Mouse (Mus musculus) urinary bladder, postnatal 14 days (tissue): ENCODE results near the gene Ush2a.

Source experiments
- DNase-seq: peaks from one replicate; pipeline ENCODE4 v3.0.0; 2021; ENCODE audit warnings: low spot score

Ush2a gene

DNA sequence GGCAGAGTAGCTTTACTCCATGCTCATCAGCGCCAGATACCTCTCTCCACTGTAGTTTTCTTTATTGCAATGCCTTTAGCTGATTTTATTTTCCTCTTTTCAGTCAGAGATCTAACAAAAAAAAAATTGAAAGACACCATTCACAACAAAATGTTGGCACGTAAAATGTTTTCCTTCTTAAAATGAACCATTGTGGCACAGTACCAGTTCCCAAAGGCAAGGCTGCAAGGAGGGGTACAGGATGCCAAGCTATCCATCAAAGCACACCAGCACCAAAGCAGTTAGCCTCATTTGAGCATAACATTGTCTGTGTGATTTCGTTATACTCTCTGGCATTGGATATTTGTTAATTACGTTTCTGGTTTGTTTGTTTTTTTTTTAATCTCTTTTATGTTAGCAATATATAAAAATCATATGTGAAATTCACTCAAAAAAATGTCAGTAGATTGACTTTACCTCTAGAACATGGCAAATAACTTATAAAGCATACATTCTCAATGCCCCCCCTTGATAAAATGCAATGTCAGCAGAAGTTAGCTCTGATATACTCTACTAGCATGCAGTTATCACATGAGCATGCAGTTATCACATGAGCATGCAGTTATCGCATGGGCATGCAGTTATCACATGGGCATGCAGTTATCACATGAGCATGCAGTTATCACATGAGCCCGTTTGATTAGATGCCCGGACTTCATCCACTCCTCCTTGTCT, 510.9 kb downstream of the Ush2a start:
- no peak for DNase-seq

DNA sequence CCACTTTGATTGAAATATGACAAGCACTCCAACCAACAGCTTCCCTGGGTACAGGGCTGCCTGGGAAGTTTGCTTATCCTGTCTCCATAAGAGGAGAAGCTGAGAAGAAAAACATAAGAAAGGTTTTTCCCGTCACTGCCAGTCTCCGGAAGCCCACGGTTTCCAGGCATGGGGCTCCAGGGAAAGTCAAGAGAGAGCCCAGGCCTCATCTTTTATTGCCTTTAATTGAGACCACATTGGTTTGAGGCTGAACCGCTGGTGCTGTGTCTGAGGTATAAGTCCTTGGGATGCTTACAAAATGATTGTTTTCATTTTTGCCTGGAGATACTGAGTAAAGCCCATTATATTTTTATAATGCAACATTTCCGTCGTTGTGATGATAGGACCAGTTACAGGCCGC, 511.8 kb downstream of the Ush2a start:
- no peak for DNase-seq

DNA sequence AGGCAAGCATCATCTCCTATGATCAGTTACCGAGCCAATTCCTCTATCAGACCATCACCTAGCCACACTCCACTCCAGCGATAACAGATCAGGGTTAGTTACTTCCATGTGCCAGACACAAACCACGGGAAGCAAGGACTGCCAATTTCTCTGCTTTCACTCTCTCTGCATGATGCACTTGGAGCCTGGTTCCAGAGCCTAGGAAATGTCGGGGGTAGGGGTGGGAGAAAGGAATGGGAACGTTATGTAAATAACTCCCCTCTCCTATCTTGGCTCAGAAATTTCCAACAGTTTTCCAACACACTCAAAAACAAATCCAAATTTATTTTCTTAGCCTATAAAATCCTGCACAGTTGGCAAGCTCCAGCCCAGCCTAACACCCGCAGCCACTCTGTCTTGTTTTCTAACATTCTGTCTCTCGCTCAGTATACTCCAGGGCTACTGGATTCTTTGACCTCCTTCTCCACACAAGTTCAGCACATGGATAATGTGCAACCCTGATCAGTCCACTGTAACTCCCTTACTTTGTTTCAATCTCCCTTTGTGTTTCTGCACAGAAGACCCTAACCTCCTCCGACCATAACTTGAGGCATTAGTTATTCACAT, 515.8 kb downstream of the Ush2a start:
- DNase-seq: no peak

DNA sequence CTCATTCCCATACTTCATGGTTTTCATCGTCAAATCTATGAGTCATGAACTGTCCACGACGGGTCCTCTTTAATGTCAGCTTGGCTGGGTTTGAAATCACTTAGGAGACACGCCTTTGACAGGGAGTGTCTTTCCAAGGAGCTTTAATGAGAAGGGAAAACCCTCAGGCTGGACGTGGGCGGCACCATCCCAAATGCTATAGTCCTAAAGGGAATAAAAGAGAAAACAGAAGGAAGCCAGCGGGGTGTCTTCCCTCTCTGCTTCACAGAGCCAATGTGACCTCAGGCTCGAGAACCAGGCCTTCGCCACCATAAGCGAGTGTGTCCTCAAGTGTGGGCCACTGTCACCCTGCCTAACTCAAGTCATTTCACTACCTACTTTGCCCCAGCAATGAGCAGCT, 523.2 kb downstream of the Ush2a start:
- DNase-seq: no peak

DNA sequence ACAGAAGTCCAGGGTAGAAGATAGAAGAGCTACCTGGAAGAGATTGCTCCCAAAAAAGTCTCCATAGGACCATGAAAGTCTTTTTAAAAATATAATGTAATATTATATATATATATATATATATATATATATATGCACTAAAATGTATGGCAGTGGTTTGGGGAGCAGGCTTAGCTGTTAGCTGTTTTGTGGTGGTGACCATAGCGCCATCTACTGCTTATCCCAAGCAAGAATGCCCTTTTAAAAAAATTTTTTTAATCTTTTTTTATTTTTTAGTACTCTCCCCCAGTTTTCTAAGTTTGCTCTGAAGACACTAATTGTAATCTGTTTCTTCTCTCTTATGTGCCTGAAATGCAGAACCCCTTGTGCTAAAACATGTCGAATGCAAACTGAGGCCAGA, 543.2 kb downstream of the Ush2a start:
- DNase-seq: no peak

DNA sequence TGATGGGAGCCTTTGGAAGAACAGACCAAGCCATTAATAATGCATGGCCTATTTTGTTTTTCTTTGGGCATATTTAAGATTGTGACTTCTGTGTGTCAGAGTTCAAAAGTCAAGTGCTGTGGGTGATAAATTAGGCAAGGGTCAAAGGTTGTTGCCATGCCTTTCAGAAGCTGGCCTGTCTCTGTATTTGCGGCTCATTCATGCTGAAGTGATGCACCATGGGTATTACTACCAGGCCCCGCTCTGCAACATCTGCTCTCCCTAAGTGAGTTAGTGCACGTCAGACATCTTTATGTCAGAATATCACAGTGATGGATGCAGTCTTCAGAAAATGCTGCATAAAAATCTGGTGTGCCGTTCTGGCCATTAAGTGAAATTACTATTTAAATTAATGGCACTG, 544.0 kb downstream of the Ush2a start:
- no peak for DNase-seq

DNA sequence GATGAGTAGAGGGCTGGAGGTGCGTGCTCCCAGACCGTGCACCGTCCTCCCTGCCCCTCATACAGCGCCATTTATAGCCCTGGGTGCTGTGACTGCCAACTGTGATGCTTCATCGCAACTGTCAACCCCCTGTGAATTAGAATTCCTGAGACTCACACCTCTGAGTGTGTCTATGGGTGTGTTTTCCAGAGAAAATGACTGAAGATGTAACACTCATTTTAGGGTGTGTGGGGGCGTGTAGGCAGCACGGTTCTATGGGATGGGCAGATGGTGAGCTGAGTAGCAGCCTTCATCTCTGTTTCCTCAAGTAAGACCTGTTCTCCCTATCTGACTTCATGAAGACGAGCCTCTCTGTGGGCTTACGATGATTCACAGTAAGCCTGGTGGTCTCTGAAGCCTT, 548.8 kb downstream of the Ush2a start:
- no peak for DNase-seq

DNA sequence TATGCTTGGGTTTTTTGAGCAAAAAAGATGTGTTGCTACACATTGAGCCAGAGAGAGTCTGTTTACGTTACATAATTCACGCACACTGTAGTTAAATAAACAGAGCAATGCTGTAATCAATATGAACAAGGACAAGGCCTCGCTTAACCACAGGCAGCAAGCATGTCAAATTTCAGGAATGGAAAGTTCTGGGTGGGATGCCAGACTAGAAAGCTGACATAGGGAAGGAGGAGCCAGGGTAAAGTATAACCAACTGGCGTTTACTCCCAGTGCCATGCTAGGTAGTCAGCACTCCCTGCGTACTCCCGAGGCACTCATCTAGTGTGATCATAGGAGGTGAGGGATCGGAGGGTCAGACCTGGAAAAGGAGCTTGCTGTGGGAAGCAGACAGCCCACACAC, 553.2 kb downstream of the Ush2a start:
- DNase-seq: no peak

DNA sequence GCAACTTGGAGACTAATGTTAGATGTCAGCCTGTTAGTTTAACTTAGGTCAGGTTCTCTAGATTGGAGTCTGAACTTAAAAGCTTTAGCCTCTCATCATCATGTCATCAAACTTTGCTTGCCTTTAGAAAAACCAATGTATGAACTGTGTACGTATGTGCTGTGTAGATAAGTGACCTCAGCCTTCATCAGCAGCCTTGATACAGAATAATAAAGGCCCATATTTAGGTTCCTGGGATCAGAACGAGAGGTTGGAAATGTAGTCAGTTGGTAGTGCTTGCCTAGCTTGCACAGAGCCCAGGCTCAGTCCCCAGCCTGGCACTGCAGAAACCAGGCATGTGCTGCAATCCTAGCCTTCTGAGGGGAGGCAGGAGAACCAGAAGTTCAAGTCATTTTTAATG, 562.4 kb downstream of the Ush2a start:
- DNase-seq: no peak

DNA sequence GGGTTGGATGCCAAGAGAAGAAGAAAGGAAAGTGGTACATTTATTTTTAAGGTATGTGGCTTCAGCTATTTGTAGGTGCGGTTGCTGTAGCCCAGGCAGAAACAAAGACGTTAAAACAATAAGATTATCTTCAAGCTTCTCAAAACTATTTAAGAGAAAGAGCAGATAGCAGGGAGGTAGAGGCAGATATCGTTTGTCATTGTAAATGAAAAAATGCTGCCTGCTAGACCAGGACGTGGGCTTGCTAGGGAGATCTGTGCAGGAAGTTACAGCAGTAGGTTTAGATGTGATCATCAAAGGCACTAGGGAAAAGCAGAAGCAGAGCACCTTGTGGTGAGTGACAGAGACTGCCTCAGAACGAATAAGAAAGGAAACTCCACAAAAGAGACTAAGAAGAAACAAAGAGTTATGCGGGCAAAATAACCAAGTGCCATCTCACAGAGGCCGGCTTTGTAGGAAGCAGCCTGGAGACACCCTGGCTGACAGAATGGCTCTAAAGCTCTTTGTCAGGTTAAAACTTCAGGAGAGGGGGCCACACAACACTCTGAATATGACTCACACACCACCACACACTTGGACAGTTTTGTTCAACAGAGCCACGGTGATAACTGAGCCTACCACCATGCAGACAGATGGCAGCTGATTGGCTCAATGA, 563.2 kb downstream of the Ush2a start:
- no peak for DNase-seq

DNA sequence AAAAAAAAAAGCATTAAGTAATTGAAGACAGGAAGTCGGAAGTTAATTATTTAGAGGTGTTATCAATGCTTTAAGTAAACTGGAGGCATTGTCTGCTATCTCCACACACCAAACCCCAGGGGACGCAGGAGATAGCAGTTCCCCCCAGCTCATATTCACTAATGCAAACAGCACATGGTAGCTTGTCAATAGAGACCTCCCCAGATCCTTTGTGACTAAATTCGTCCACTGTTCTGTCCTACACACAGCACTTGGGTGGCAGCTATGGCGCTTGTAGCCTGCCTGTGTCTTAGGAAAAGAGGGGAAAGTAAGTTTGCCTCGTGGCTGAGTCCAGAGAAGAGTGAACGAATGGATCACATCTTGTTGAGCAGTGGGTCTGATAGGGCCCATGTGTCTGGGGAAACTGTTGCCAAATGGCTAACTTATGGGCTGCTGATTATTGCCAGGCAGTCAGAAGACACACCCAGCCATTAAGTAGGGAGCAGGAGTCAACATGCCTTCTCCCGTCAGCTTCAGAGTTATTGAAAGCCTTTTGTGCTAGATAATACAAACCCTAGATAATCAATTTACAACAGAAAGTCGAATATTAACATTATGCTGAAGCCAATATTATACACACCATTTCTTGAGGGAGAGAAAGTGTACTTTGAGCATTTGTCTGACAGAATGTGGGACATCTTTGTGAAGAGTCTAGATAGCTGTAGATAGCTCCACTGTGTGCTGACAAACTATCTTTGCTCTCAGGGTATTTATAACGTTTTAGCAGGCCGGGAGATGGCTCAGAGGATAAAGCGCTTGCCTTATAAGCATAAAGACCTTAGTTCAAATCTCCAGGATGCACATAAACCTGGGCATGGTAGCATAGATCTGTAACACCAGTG, 568.9 kb downstream of the Ush2a start:
- DNase-seq: no peak

DNA sequence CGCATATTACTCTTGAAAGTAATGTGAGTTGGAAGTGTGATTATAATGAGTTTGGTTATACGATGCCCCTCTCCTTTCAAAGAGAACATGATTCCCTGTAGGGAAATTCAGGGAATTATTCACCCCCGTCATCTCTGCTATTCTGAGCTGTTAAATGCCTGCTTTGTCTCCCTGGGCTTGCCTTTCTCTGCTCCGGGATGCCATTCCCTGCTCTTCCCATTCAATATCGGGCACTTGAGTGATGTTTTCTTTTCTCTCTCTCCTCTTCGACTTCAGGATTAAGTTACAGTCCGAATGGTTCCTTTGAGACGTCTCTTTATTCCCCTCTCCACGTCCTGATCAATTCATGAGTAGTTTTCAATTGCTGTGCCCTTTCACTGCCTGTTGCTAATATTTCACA, 572.1 kb downstream of the Ush2a start:
- no peak for DNase-seq

DNA sequence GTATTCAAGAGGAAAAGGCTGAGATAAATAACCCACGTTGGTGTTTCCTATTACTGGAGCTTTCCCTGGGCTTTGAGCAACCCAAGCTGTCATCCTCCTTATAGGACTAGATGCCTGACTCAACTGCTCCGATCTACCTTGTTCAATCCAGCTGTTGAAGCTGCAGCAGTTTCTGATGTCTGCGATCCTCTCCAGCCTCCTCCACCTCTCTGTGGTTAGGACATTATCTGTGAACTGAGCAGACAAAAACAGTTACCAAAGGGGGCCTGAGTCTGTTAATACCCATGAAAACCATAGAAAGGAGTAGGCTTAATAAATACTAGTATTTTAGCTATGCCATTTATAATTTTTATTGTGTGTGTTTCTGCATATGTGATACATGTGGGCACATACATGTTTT, 572.9 kb downstream of the Ush2a start:
- DNase-seq: no peak

DNA sequence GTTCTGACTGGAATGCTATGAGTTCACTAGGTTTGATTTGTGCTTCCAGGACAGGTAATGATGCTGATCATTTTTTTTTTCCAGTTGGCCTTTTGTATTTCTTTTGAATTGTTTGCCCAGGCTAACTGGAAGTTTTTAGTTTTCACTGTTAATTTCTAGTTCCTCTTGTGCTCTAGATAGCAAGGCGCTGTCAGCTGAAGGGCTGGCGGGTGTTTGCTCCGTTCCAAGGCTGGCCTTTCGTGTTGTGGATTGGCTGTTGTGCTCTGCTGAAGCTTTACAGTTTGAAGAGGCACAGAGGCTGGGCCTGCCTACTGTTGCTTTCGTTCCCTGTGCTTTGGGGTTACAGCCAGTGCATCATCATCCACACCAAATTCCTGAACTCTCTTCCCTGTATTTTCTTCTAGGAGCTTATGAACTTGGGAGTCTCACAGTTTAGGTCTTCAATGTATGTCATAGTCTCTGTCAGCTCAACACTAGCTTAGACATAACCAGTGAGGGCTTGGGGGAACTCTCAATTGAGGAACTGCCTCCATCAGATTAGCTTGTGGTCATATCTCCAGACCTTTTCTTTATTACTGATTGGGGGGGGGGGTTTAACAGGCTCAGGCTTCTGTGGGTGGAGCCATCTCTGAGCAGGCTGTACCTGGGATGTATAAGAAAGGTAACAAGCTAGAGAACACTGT, 575.9 kb downstream of the Ush2a start:
- DNase-seq: no peak

DNA sequence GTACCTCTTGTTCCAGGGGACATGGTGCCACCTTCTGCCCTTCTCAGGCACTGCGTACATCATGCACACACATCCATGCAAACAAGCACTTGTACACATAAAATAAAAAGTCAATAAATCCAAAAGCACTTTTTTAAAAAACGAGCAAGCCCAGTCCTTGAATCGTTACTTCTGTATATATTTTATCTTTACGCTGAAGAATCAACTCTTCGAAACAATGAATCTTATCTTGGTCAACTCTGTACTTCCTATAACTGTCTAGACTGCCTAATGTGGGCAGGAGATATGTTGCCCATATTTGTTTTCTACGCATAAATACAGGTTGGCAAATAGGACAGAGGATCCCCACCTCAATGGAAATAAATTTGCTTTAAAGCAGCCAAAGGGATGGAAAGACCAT, 585.4 kb downstream of the Ush2a start:
- DNase-seq: no peak

DNA sequence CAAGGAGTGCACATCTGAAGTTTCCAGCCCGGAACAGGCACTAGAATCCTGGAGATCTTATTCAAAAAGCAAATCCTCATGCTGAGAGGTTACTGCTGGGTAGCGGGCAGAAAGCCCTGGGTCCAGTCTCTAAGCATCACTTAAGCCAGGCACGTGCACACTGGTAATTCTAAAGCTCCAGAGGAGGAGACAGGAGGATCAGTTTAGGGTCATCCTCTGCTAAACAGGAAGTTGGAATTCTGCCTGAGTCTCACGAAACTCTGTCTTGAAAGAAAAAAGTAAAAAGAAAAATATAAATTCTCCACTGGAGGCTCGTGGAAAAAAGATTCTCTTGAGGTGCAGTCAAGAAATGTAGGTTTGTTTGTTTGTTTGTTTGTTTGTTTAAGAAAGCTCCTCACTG, 591.0 kb downstream of the Ush2a start:
- no peak for DNase-seq

DNA sequence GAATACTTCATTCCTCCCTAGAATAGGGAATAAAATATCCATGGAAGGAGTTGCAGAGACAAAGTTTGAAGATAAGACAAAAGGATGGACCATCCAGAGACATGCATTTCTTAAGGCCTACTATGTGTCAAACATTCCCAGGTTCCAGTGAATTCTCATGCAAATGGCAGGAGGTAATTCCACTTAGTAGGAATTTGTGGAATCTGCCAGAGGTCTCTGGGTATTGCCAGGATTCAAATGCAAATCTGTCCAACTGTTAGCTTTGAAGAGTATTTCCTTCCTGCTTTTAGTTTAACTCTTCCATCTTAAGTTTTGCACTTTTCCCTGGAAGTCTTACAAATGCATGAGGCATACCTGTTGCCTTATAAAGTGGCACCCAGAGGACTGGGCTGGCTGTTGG, 592.4 kb downstream of the Ush2a start:
- DNase-seq: no peak

DNA sequence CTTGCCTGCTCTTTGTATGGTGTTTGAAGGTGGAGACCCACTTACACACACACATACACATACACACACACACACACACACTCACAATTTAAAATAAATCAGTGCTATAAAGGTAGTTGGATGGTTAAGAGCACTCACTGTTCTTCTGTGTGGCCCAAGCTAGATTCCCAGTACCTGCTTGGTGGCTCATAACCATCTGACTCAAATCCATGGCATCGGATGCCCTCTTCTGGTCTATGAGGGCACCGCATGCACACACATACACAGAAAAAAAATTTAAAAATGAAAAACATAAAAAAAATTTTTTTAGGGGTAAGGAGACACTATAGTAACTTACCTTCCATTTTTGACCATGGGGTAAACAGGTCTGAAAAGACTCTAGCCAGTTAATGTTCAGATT, 593.2 kb downstream of the Ush2a start:
- DNase-seq: no peak

DNA sequence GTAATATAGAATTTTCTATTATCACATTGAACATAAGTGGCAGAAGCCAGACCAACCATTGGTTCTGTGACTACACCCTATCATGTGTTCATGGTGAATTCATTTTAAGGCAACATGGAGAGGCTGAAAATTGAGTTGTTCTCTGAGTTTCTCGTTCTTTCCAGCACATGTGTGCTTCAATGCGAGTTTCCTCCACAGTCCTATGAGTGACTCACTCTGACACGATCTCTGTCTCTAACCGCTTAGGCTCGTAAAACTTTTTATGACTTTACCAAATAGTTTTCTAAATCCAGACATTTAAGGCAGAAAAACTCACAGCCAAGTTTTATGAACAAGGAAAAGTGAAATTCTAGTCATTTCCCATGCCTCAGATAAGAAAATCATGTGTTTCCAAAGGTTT, 597.9 kb downstream of the Ush2a start:
- no peak for DNase-seq

DNA sequence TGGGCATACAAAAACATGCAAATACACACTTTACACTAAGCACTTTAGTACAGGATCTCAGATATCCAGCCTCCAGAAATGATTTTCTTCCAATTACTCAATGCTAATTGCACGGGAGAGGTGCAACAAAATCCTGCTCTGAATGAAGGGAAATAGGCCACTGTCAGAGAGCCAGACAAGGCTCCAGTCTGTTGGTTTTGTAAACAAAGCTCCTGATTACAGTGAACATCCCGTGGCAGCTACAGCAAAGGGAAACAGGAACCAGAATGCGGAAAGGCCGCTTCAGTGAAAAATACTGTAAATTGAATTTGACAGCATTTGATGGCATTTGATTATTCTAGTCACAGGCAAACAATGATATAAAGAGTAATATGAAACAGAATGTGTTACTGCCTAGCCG, 604.1 kb downstream of the Ush2a start:
- DNase-seq: no peak

DNA sequence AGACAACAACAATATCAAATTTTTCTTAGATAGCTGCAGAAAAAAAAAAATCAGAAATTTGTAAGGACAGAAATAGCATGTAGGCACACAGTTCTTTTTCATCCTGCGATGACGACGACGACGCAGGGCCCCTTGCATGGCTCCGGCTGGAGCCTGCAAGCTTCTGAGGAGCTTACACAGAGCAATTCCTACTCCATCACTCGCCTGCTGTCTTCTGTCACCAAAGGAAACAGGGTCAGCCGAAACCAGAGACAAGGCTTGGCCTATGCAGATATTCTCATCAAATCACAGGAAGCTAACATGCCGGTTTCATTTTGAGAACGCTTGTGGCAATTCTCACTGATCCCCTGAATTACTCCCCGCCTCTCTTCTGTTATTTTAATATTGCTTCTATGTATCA, 604.7 kb downstream of the Ush2a start:
- no peak for DNase-seq

DNA sequence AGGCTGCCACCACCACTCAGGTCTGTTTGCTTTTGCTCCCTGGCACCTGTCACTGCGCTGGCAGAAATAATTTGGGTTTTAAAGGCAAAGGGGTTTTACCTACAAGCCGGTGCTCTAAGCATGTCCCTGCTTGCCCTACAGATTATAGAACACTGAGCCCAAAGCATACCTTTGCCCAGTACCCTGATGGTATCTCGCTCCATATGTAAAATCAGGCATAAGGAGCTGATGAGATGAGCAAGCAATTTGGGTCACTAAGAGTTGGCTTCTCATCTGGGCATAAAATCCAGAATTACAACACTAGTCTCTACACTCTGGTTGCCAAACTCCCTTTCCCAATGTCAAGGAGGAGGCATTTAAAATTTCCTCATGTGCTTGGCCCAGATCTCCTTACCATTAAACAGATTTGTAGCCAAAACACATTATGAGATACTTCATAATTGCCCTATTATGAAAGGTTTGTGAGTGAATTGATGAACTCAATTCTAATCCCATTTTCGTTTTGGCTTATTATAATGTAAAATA, 616.8 kb downstream of the Ush2a start:
- no peak for DNase-seq
